Mouse (Mus musculus): Measurements from ENCODE around the gene Cfap61. TPM values are rescaled to one million over a fixed set of nuclear protein-coding genes. Genes with fewer than 3 reads are reported as not detected.
A peak's percentile ranks its signal among the peaks of the same experiment; 100 is the strongest.

Gene Cfap61
- total RNA-seq, 2 experiments from 2014 or later = not detected

DNA sequence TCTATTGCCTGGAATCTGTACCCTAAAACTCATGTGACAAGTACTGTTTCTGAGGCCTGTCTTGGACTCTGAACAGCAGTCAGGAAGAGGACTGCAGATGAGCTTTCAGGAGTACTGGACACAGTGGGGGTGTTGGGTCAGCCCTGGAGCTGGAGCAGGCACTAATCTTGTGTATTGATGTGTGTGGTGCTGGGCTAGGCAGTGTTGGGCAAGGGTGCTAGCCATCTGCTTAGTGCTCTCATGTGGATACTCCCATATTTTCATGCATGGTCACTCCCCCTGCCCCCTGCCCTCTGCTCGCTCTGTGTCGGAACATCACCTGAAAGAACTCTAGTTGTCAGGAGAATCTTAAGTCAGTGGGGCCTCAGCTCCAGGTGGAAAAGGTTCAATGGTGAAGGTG lies 309.5 kb downstream of the Cfap61 start:
- no peak for ATAC-seq (replicated peaks; ENCODE audit: low FRiP score, low TSS enrichment, poor library complexity, severe bottlenecking)

DNA sequence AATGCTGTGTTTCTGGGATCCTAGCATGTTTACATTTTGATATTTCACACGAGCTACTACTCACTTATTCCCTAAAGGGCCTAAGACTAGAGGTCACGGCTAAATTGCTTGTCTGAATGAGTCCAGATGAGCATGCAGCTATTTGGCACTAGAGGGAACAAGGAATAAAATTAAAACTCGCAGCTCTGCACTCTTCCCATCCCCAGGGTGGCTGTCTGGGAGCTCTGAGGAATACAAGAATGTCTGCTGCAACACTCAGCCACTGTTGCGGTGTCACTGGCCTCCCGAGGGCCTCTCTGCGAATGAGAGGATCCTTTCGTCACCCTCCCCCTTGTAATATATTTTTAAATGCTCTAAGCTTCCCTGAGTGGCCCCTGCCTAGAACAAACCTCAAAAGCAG lies 310.8 kb downstream of the Cfap61 start:
- no peak for ATAC-seq (replicated peaks; ENCODE audit: low FRiP score, low TSS enrichment, poor library complexity, severe bottlenecking)

DNA sequence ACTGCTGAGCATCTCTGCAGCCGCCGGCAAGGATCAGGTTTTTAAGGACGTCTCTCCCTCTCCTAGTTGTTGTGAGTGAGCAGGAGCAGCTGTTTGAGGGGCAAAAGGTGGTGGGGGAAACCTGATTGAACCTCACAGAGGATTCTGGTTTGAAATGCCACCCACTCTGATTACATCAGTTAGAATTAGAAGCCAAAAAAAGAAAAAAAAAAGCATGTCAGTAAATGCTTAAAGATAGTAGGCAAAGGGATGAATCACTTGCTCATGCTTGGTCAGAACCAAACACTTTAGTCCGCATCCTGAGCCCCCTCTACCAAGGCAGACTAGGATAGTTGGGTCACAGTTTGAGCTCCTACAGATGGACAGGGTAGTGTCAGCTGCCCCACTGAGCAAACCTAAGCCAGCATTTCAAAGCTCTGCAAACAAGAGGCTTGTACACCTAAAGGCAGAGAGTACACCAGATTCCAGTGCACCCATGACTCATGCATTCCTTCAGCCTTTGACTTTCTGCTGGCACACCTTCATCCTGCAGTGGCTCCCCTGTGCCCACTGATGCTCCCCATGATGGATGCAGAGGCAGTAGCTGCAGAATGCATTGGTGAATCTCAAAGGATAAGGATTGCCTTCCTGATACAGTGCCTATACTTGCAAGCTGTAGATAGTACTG lies 312.0 kb downstream of the Cfap61 start:
- no peak for ATAC-seq (replicated peaks; ENCODE audit: low FRiP score, low TSS enrichment, poor library complexity, severe bottlenecking)

DNA sequence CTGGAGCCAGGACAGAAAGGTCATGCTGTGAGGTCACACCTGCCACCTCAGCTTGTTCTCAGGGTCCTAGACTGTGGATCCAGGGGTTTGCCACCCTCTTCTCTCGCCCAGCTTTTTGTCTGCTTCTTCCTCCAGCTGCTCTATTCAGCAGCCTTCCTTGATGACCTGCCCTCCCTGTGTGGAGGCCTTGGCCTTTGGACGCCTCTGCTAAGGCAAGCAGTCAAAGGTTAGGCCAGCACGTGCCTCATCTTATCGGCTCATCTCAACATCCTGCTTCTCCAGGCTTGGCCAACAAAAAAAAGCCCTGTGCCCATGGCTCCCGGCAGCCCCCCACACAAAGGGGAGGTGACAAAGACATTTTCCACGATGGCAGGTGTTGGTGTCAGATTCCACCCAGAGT lies 313.0 kb downstream of the Cfap61 start:
- ATAC-seq (replicated peaks; ENCODE audit: low FRiP score, low TSS enrichment, poor library complexity, severe bottlenecking) = no peak

DNA sequence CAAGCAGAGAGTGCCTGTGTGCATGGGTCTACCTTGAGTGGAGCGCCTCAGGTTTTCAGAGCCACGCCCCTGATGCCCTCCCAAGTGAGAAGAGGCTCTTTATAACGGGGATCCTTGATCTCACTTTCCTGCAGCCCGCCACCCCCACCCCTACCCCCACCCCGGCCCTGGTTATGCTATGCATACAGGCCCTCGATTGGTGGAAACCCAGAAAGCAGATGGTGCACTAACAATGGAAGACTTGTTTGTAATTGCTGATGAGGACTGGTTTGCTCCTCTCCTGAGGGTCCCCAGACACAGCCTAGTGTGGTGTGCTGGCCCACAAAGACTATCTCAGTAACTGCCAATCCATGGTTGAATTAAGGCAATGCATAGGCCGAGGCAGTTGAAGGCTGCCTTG lies 314.4 kb downstream of the Cfap61 start:
- no peak for ATAC-seq (replicated peaks; ENCODE audit: low FRiP score, low TSS enrichment, poor library complexity, severe bottlenecking)

DNA sequence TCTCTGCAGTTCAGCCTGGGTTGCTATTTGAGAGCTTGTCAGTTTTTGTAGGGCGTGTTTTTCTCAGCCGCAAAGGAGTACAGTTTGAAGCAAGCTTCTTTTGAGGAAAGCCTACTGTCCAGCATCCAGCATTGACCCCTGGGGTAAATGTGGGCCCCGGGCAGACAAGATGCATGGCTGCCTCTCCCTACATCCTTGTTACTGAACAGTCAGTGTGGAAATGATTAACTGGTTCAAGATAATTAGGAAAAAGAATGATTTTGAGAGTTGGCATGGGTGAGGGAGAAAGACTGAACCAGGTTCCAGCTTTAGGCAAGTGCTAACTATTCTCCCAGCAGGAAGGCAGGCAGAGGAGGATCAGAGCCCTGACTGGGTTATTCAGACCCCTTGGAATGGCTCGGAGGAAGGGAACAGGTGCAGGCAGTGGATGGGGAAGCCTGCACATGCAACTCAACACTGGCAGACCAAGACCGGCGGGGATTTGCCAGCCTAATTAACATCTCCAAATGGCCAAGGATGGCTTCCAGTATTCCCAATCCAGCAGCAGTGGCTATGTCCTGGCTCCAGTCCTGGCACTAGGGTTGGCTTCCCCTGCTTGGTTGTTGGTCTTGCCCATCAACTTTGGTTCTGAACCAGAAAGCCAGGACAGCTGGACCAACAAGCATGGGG lies 315.8 kb downstream of the Cfap61 start:
- ATAC-seq (replicated peaks; ENCODE audit: low FRiP score, low TSS enrichment, poor library complexity, severe bottlenecking) = no peak

DNA sequence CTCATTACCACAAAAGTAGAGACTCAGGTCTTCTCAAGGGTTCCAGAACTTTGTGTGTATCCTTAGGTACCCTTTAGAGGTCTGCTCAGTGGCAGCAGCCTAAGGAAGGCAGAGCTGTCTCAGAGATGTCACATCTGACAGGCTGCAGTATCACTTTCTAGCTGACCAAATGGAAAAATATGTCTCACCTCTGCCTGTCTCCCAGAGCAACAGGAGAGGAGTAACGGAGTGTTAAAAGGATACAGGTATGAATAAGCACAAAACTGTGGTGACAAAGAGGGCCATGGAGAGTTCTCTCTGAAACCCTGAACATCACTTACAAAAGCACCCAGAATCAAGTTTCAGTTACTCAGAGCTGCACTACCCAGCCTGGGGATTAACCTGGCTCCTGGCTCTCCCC lies 319.8 kb downstream of the Cfap61 start:
- no peak for ATAC-seq (replicated peaks; ENCODE audit: low FRiP score, low TSS enrichment, poor library complexity, severe bottlenecking)

DNA sequence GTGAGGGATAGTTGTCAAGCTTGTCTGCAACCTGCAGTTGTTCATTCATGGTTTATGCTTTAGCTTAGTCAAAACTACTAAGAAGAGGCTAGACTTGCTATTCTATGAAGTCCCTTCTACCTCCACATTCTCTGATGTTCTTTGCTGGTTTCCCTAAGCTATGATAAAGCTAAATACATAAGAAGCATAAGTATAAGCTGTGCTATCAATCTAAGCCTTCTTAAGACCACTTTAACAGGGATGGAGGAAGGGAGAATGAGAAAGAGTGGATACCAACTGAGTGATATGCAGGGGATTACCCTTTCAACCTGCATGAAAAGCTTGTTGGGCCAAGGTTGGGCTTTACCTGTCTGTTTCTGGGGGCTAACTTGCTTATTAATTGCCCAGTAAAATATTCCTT lies 321.1 kb downstream of the Cfap61 start:
- ATAC-seq (replicated peaks; ENCODE audit: low FRiP score, low TSS enrichment, poor library complexity, severe bottlenecking) = no peak

DNA sequence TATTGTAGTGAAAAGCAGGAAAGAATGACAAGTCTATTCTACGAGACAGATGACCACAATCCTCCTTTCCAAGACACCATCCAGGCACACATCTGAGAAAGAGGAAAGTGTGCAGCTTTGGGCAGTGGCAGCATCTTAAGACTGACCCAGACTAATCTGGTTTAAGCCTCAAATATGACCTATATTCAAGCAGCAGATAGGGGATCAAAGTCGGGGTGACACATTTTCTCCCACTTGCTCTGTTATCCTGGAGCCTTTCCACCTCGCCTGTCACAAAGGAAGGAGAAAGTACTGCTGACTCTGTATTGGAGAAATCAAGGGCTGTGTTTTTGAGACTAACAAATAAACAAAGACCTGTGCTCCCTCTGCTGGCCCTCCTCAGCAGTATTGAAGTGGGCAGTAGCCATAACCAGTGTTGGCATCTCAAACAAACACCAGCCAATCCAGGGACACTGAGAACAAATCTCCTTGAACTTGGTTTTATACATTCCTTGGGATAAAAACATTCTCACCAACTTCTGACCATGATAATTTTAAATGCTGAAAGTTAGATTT lies 321.8 kb downstream of the Cfap61 start:
- ATAC-seq (replicated peaks; ENCODE audit: low FRiP score, low TSS enrichment, poor library complexity, severe bottlenecking) = no peak

DNA sequence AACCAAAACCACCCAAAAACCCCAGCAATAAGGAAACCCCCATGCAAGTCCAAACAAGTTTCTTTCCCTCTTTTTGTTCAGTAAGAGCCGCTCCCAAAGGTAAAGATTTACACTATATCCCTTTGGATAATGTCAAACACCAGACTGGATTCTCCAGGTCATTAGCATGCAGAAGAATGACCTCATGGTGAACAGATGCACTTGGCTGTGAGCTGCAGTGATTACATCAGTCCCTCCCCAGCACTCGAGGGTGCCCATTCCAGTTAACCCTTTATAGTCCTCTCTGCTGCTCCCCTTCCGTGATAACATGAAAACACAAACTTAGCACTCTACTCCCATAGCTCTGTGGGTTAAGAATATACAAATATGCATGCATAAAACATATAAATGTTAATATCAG lies 322.5 kb downstream of the Cfap61 start:
- no peak for ATAC-seq (replicated peaks; ENCODE audit: low FRiP score, low TSS enrichment, poor library complexity, severe bottlenecking)

DNA sequence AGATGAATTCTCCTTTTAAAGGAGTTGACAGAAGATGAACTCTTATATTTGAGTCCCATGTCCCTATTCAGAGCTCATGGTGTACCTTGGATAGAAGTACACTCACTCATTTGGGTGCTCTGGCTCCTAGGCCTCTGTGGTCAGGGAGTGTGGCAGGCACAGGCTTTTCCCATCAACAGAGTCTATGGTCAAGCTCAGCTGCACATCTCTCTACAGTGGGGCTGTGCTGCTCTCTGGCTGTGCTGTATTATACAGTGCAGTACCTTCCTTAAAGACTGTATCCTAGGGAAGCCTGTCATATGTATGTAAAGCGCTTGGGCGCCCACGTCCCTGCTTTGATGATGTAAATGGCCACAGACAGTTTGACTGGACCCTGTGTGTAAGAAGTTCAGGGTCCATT lies 323.0 kb downstream of the Cfap61 start:
- no peak for ATAC-seq (replicated peaks; ENCODE audit: low FRiP score, low TSS enrichment, poor library complexity, severe bottlenecking)

DNA sequence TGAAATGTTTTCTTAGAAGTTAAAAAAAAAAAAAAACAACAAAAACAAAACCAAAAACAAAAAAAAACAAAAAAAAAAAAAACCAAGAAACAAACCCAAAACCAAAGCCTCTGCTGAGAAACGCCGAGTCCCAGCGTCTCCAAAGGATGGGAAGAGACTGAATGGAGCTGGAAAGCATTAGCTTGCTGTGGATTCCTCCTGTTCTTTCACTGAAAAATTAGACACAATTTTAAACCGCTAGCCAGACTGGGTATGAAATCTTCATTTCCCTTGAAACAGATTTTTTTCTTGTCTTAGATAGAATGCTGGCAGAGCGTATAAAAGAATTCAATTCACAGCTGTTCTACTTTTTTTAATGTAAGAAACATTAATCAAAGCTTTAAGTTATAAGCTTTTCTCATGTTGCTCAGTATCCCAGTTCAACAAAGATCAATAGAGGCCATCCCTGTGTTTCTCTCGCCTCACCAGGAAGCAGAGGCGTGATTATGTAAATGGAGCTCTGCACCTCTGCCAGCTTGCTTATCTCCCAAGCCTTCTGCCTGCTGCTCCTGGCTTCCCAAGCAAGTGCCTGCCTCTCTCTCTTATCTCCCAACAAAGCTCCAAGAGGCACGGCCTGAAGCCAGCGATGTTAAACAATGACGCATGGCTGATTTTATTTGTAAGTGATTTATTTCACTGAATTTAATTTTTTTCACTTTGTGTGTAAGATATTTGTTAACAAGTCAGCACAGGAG lies 324.3 kb downstream of the Cfap61 start:
- ATAC-seq (replicated peaks; ENCODE audit: low FRiP score, low TSS enrichment, poor library complexity, severe bottlenecking) = peak; percentile 90

DNA sequence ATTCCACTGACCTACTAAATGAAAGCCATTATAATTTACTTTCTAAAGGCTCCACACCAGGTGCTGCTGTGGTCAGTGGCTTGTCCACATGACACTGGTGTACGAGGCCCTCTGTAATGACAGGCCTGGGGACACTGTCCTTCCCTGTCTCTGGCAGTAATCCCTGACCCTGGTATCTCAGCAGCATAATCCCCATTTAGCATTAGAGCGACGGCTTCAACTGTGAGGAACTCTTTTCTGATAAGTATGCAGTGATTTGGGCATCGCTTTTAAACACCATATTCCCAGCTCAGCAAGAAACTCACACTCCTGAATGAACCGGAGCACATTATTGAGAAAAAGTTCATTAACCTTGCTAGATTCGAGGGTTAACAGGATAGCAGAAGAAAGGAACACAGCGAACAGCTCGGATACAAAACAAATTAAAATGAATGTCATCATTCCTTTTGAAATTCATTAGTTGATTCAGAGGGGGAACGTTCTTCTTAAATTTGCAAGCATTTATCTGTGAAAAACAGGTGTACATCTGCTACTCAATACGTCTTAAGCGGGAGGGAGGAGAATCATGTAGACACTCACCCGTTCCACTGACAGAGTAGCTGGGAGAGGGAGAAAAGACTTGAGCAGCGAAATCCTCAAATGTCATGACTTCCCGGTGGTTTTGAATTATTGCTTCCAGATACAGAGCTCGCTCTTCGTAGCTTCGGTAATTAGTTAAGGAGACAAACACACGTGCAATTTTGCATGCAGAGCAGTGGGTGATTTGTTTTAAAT lies 325.4 kb downstream of the Cfap61 start:
- no peak for ATAC-seq (replicated peaks; ENCODE audit: low FRiP score, low TSS enrichment, poor library complexity, severe bottlenecking)

DNA sequence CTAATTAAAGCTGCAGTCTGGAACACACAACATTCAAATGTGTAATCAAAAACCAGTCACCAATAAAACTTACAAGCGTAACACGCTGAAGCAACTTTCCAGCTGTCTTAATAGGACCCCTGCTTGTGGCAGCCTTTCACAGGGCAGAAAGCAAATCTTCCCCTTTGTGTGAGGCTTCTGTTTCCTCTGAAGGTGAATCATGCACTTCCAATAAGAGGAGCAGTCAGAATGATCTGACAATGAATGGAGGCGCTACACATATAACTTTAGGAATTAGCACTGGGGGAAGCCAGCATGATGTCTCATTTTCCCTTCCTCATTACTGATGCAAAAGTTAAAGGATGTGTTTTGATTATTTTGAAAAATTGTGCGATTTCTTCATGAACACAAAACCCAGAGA lies 326.6 kb downstream of the Cfap61 start:
- no peak for ATAC-seq (replicated peaks; ENCODE audit: low FRiP score, low TSS enrichment, poor library complexity, severe bottlenecking)

DNA sequence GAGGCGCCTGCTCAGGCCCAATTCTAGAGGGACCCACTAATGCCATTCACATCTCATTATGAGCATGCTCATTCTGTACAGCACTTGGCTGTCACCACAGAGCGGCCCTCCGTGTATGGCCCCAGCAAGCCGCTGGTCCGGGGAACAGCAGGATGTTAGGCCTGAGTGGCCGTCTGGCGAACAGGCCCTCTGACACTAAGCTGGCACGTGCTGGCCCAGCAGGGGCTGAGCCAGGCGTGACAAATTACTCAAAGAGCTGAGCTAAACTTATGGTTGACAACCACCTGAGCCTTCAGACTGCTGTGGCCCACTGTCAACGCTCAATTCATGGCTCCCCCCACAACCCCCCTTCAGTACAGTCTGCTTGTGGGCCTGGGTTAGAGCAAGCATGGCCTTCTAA lies 327.6 kb downstream of the Cfap61 start:
- no peak for ATAC-seq (replicated peaks; ENCODE audit: low FRiP score, low TSS enrichment, poor library complexity, severe bottlenecking)

DNA sequence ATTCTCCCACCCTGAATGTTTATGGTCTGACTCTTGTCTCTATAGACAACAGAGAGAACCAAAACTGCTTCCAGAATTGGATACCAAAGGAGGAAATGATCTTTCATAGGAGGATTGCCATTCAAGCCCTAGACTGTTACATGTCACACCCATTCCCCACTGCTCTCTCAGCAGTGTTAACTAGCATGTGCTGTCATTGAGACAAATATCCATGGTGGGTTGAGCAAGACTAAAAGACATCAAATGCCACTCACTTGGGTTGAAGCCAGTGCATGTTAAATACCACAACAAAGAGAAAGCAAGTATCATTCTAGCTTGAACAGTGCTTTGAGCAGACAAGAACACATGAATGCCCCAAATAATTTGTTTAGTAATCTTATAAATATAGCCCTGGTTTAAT lies 328.4 kb downstream of the Cfap61 start:
- no peak for ATAC-seq (replicated peaks; ENCODE audit: low FRiP score, low TSS enrichment, poor library complexity, severe bottlenecking)

Measured in megakaryocyte-erythroid progenitor cell, adult 5-6 weeks (primary cell).